Mouse (Mus musculus): ENCODE data around the gene Kbtbd3. TPM values are rescaled to one million over a fixed set of nuclear protein-coding genes. Genes with fewer than 3 reads are reported as not detected.

Kbtbd3 gene
- total RNA-seq, 2 experiments from 2014 or later, result 11.7 to 13.2 TPM

Small RNAs within 50 kb of the gene (microRNA-seq; reads per million reads assigned to microRNA genes)
- gene Gm22195 (0 reads per million in 2 experiments), gene Gm23992 (0 reads per million in 2 experiments)

Other genes with a start within 250 kb of the Kbtbd3 start
- 10 to 100 TPM; 27.5 to 28.3 TPM for gene Aasdhppt, start 362 bp upstream of the Kbtbd3 start, total RNA-seq (2021)
- 10 to 100 TPM; 55.7 to 64.7 TPM for gene Msantd4, start 66.7 kb downstream of the Kbtbd3 start, total RNA-seq (2021)